Mouse (Mus musculus): Measurements from ENCODE around the gene Nodal.

- no peak for TF ChIP-seq CTCF (IDR thresholded peaks at IDR 0.05; ENCODE audit: borderline replicate concordance, control insufficient read depth, extremely low read depth, insufficient read depth, low read length, poor library complexity)
- TF ChIP-seq POLR2A (IDR thresholded peaks at IDR 0.05; ENCODE audit: control insufficient read depth, extremely low read depth, insufficient read depth, low read length, poor library complexity), result no peak
Measured at GRCm38 (mm10) chr10:61378050-61378449, 39.7 kb upstream of the Nodal start.

Data from thymus, adult 2 months (tissue).